Mouse (Mus musculus): ENCODE measurements around the gene Cd99l2. TPM values are rescaled to one million over a fixed set of nuclear protein-coding genes. Genes with fewer than 3 reads are reported as not detected.

Gene Cd99l2
- total RNA-seq, 2 experiments from 2014 or later = 46.4 to 53.5 TPM

DNA sequence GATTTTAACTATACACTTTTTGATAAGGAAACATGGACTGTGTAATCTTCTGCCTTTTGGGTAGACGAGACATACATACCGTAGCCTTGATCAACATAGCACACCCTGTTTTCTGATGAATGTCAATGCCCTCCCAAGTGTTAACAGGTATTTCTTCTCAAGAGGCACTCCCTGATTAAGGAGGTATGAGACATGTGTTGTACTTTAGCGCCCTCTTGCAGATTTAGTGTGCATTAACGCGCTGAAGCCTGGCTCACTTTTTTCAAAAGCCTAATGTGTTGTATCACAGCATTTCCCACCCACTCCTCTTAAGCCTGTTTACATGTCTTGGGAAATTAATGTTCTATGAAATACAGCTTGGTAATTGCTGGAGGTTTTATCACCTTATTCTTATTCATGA, 111.1 kb downstream of the Cd99l2 start:
- Histone ChIP-seq H3K27ac (no peak overlapping the region), H3K4me3 (no peak overlapping the region)
- peak; percentile 78 for TF ChIP-seq CTCF (conservative IDR thresholded peaks at IDR 0.05)
- DNase-seq (ENCODE audit: low spot score in 2 of 2) = peak; percentile 28 to 29

GRCm38 (mm10) chrX:71378435-71378834, 114.2 kb downstream of the Cd99l2 start:
- DNase-seq (ENCODE audit: low spot score in 2 of 2) = no peak
- no peak for TF ChIP-seq CTCF (conservative IDR thresholded peaks at IDR 0.05)
- no peak overlapping the region for H3K27ac ChIP-seq
- H3K4me3 ChIP-seq = no peak overlapping the region

GRCm38 (mm10) chrX:71376781-71377180, 115.9 kb downstream of the Cd99l2 start:
- H3K27ac ChIP-seq = no peak overlapping the region; the same call in 1 of the 2 replicates
- no peak overlapping the region for H3K4me3 ChIP-seq
- TF ChIP-seq CTCF (conservative IDR thresholded peaks at IDR 0.05) = no peak
- DNase-seq (ENCODE audit: low spot score in 2 of 2) = peak in 1 of 2 experiments; percentile 28

Small RNAs within 50 kb of the gene (microRNA-seq; reads per million reads assigned to microRNA genes)
- 0 reads per million in 2 experiments for gene Gm23945

Other genes with a start within 250 kb of the Cd99l2 start
- 10 to 100 TPM; 52.0 to 54.1 TPM for gene Mtmr1, start 128.1 kb downstream of the Cd99l2 start, total RNA-seq (2021)
- 10 to 100 TPM; 12.2 to 19.3 TPM for gene Hmgb3, start 63.1 kb upstream of the Cd99l2 start, total RNA-seq (2021)
- under 1 TPM in 1 of 2 experiments, not detected in 1; 0.10 TPM for gene Gpr50, start 170.8 kb upstream of the Cd99l2 start, total RNA-seq (2021)